In the genomic region with DNA sequence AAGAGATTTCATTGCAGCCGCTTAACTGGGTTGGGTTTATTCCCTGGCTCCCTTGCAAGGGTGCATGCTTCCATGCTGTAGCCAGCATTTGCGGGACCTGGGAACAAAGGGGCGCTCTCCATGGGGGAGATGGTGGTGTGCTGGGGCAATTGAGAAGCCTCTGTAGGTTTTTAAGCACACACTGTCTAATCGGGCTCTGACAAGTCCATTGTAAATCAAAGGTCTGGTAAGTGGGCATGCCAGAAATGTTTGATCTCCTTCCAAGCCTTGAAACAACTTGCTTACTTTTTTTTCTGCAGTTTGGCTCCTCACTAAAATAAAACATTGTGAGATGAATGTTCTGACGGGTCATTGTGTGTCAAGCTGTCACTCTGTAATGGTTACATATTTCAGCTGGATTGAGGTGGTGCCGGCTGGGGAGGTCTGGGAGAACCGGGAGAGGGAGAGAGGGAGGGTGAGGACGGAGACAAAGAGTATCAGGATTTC, we compare ENCODE assay signal across 9 mouse cellular contexts.
DNase-seq lines count a peak whose midpoint lies in the region; ATAC-seq and TF ChIP-seq lines count a peak whose summit lies in the region.
"Had no signal": no experiment of that assay in that cellular context is flagged by ENCODE, and none has a peak within 500 bp of the region (broad histone marks: within the 10 kb centered on the region; RNA-seq: fewer than 3 reads in every experiment).

No protein-coding gene starts in this region.

- H3K4me2 ChIP-seq in lung, embryonic 14.5 days = no peak overlapping the region; the same call in 1 of the 2 replicates
- H3K4me2 ChIP-seq: liver, embryonic 13.5 days had no signal

- H3K4me1 ChIP-seq in hindbrain, embryonic 10.5 days (replicated peaks) = peaks cover 41% of the 10 kb centered on the region
- peaks cover 22% of the 10 kb centered on the region for H3K4me1 ChIP-seq in lung, embryonic 14.5 days (ENCODE audit: insufficient read depth)
- H3K4me1 ChIP-seq: liver, embryonic 13.5 days had no signal

- no peaks in the 10 kb centered on the region for H3K27me3 ChIP-seq in hindbrain, embryonic 10.5 days (ENCODE audit: insufficient read depth, poor library complexity, severe bottlenecking)
- H3K27me3 ChIP-seq in lung, embryonic 14.5 days (ENCODE audit: insufficient read depth, low read length) = no peaks in the 10 kb centered on the region
- H3K27me3 ChIP-seq: liver, embryonic 13.5 days had no signal

- DNase-seq in adrenal gland, adult 2 months = peak; percentile 31
- DNase-seq in adrenal gland, postnatal 25 days = no peak
- DNase-seq in embryo, embryonic 11.5 days (ENCODE audit: low read depth, low spot score) = peak; percentile 35
- no peak for DNase-seq in hindbrain, embryonic 10.5 days (ENCODE audit: low spot score)
- DNase-seq in lung, embryonic 14.5 days = peak; percentile 96
- peak; percentile 17 for DNase-seq in ovary, postnatal 36 days (ENCODE audit: low spot score)
- DNase-seq in layer of hippocampus, adult 9-10 months (ENCODE audit: low spot score) = no peak
- DNase-seq: liver, embryonic 13.5 days had no signal

- no peaks in the 10 kb centered on the region for H3K36me3 ChIP-seq in hindbrain, embryonic 10.5 days
- no peaks in the 10 kb centered on the region for H3K36me3 ChIP-seq in lung, embryonic 14.5 days (ENCODE audit: insufficient read depth)
- H3K36me3 ChIP-seq: liver, embryonic 13.5 days had no signal

- no peaks in the 10 kb centered on the region for H3K9me3 ChIP-seq in hindbrain, embryonic 10.5 days
- H3K9me3 ChIP-seq in lung, embryonic 14.5 days (ENCODE audit: low read depth, low read length) = no peaks in the 10 kb centered on the region
- H3K9me3 ChIP-seq: liver, embryonic 13.5 days had no signal

- H3K4me3 ChIP-seq in hindbrain, embryonic 10.5 days = no peak overlapping the region
- no peak overlapping the region for H3K4me3 ChIP-seq in lung, embryonic 14.5 days (ENCODE audit: low read depth, low read length)
- H3K4me3 ChIP-seq: liver, embryonic 13.5 days had no signal

- H3K27ac ChIP-seq in hindbrain, embryonic 10.5 days = peak overlapping the region; percentile 79
- peak overlapping the region; percentile 89 for H3K27ac ChIP-seq in lung, embryonic 14.5 days (ENCODE audit: low read depth)
- H3K27ac ChIP-seq: liver, embryonic 13.5 days had no signal

- H3K9ac ChIP-seq in lung, embryonic 14.5 days = no peak overlapping the region
- H3K9ac ChIP-seq: liver, embryonic 13.5 days had no signal

- ATAC-seq in lung, embryonic 14.5 days (ENCODE audit: insufficient read depth) = peak; percentile 91
- no peak for ATAC-seq in megakaryocyte progenitor cell, adult 5-6 weeks (replicated peaks; ENCODE audit: poor library complexity)

- TF ChIP-seq CTCF in lung, embryonic 14.5 days (IDR thresholded peaks at IDR 0.05; ENCODE audit: low read depth) = no peak

- 7% methylated on average over 8 of the region's 8 CpGs for WGBS in hindbrain, embryonic 10.5 days
- WGBS in lung, embryonic 14.5 days = 2% methylated on average over 8 of the region's 8 CpGs

Comparison
In these comparisons a context has a peak if more than half of its experiments do, and no peak if none do; other contexts are left out.
1. DNase-seq: peak in adrenal gland, adult 2 months (single experiment), embryo, embryonic 11.5 days (single experiment), lung, embryonic 14.5 days (single experiment) and ovary, postnatal 36 days (single experiment); none in adrenal gland, postnatal 25 days (single experiment), hindbrain, embryonic 10.5 days (single experiment) and layer of hippocampus, adult 9-10 months (single experiment).